Mouse (Mus musculus) adrenal gland, postnatal 14 days (tissue): ENCODE measurements around the gene Klri1. TPM values are rescaled to one million over a fixed set of nuclear protein-coding genes. Genes with fewer than 3 reads are reported as not detected.
"Not testable (repeated sequence)": the region's sequence is repeated elsewhere in the genome, so short reads cannot be mapped to it uniquely, and the experiment has no call there.

Source experiments
- DNase-seq: peaks from one replicate; pipeline ENCODE4 v3.0.0; 2021; ENCODE audit warnings: mixed read lengths
- long read RNA-seq, 2 experiments: library from polyadenylated mRNA; stranded (forward); transcript quantifications; one replicate each; pipeline ENCODE4 v2.0.0; 2021
- microRNA-seq, 2 experiments: library from miRNA; unstranded; fragments of <30 nt; microRNA quantifications; one replicate each; pipeline ENCODE4 v1.2.0; 2021
- total RNA-seq: library from RNA; stranded (reverse); gene quantifications from 2 replicates; pipeline ENCODE4 v1.2.3, GENCODE M21; 2021

The Klri1 gene
- not detected in 2 replicates for total RNA-seq
- long read RNA-seq, experiment 1 = 0 reads
- long read RNA-seq, experiment 2 = 0 reads

DNA sequence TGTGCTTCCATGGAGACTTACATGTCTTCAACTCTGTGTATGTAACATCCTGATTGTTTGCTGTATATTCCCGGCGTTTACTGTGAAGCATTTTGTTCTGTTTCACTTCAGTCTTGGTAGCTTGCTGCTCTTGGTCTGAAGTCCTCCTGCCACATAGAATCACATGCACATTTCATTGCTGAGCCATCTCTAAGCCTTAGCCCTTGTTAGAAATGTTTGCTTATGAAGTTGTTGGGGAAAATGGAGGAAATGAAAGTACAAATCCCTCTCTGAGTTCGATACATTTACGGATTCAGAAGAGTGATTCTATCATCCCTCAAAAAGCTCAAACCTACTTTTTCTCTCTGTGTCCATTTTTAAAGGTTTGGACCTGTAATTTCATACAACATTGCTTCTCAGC is at the start of gene Klri1:
Klri1 (minus strand) TSS at position 101 of the 400 bp plus-strand sequence.
- no peak for DNase-seq

DNA sequence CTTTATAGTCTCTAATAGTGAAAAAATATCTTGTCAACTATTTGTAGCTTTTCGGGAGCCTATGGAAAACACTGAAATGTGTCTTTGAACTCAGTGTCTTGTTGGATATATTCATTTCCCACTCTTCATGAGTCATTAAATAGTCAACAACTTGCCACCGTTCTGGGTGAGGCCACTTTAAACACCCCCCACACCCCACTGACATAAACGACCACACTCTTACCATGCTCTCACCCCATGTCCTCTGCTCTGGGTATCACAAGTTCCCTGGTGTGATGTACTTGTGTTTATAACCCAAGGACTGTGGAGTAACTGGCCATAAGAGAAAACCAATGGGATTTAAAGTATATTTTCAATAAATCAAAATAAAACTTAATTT is 30.7 kb upstream of the Klri1 start:
- DNase-seq = no peak

DNA sequence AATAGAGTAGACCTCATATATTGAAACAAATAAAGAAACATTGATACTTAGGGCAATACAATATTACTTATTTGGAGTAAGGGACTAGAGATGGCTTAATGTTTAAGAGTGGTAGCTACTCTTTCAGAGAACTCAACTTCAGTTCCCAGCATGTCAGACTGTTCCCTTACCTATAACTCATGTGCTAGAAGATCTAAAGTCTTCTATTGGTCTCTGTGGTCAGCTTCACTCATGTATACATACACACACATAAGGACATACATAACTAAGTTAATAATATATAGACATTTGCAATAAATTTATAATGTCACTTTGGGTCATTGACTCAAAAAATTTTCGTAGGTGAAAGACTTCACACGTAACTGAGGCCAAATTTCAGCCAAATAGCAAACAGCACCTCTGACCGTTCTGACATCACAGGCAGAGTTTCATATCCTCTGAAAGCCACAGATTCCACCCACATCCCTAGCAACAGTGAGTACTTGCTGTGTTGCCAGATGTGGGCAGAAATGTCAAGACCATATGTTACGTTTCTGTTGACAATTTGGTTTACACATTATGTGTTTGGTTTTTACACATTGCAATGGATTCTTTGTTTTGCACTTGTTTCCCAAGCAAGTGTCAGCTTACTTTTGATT is 30.2 kb upstream of the Klri1 start:
- DNase-seq = no peak

DNA sequence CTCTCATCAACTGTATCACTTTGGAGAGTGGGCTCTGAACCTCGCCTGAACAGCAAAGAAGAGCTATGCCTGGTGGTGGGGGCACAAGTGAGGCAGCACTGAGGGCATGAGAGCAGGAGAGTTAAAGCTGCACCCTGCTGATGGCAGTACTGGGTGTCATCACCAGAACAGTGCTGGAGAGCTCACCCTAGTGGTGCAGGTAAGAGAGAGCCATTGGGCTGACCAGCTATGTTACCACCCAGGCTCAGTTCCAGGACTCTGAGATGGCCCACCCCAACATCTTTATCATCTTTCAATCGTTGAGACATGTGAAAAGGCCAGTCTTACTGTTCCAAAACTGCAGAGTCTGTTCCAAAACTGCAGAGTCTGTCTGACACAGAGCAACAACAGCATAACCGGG is 29.2 kb upstream of the Klri1 start:
- DNase-seq = no peak

DNA sequence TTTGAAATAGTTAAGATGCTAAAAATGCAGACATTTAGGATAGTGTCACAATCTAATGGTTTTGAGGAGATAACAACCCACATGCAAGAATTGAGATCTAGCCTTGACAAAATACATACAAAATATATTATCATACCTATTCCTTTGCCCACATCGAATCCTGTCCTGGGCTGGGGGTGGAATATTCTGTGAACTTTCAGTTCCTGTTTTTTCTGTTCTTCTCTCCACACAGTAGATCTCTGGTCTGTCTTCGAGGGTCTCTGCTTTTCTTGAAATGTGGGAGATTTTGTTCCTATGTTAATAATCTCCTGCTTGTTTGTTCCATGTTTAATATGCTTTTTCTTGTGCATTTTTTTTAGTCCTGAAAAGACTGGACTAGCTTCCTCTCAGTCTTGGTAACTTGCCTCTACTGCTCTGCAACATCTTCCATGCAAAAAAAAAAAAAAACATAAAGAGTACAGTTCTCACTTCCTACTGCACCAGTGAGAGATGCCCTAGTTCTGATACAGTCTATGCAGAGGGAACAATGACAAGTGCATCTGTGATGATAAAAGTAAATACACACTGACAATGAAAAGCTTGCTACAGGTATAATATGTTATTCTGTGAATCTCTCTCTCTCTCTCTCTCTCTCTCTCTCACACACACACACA is 23.3 kb upstream of the Klri1 start, which contains the start of gene Klri2:
Klri2 (minus strand) TSS at position 416 of the 653 bp plus-strand sequence.
- no peak for DNase-seq

DNA sequence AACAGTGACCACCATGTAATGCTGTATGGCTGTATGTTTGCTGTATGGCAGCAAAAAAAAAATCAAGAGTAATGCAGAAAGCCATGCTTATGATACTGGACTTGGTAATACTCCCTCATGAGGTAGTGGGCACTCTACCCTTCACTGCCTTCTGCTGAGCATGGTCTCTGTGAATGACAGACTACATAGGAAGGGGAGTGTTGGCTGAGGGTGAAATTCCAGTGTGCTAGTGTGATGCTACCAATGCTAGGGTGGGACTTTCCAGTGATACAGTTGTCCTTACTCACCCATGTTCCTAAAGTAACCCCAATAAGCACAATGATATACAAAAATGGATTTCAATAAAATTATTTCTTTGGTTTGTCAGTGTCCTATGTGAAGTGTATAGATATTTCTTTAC is 19.5 kb upstream of the Klri1 start:
- no peak for DNase-seq

DNA sequence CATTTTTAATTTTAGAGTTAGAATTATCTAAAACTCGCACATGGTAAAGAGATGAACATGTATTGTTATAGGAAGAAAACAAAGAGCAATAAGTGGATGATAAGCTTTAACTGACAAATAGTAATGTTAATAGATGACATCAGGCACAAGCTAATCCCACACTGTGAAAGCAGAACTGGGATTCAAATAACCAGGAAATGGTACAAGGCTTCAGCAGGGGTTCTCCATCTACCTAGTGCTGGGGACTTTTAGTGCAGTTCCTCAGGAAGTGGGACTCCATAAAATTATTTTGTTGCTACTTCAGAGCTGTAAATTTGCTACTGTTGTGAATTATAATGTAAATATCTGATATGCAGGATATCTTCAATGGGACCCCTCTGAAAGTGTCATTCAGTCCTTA is 10.3 kb upstream of the Klri1 start:
- no peak for DNase-seq

DNA sequence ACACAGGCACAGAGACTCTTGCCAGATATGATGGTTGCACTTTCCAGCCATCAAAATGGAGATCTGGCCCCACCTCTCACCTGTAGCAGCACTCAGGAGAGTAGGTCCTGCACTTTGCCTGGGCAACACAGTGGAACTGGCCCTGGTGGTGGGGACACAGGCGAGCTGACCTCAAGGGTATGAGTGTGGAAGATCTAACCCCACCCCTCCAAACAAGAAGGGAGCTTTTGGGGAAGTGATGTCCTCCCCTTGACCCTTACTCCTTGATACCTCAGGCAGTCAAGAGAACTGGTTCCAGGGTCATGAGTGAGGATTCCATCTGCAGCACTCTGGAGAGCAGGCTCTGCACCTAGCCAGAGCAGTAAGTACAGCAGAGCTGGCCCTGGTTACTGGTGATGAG is 4.5 kb upstream of the Klri1 start:
- no peak for DNase-seq

DNA sequence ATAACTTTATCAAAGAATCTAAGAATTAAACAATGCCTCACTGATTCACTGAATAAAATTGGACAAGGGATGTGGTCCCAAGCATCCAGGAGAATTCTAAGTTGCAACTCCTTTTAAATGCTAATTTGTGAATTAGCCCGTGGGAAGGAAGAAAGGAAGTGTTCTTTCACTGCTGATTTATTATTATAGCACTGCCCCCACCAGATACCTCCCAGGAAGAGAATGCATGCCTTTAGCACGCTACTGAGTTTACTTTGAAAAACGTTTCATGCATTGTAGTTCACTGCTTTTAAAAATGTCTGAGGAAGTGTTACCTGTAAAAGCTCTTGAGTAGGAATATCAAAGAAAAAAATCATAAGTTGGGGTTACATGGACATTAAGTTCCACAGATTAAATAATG is 3.6 kb upstream of the Klri1 start:
- DNase-seq = no peak

DNA sequence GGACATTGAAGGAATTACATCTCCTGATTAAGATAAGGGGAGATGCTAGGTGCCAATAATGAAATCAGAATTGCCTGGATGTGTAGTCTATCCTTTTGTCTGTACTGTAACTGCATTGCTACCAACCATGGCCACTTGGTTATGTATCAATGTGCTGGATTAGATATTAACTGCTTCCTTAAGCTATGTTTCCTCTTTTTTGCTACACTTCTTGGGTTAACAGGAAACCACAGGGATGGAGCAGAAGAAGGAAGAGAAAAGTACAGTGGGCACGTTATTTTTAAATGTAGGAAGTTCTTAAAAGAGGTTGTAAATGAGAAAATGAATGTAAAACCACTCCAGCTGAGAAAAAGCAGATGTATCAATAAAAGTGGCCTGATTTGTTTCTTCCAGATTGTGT is 3.4 kb downstream of the Klri1 start:
- DNase-seq = no peak

DNA sequence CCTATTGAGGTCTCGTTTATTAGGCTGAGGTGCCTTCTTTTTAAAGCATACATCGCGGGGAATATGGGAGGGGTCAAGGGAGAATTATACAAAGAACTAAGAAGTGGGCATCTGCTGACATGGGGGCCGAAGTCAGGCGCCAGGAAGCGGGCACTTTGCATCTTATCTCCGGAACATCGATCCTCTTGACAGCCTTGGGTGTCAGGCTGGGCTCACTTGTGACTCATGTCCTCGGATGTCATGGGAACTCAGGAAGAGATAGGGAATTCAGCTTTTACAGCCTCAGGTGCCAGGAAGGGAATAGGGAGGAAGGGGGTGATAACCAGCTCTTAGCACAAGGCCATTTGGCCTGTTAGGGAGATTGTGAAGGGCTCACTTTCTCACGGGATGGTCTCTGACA is 25.5 kb downstream of the Klri1 start:
- peak; percentile 40 for DNase-seq

DNA sequence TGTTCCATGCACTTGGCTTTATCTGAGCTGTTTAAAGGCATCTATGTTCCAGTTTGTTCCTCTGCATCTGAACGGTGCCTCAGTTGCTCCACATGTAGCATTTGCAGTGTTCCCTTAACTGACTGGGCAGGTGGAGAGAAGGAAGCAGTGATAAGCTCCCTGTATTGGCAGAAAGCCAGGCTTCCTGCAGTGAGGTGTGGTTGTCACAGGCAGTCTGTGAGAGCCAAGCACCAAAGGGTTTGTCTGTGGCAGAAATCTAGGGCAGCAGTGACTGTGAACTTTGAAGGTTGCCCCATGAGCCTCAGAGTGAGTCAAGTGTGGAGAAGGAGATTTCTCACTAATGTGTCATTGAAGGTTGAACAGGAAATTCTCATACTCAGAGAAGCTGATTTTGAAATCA is 36.6 kb downstream of the Klri1 start:
- peak; percentile 18 for DNase-seq

DNA sequence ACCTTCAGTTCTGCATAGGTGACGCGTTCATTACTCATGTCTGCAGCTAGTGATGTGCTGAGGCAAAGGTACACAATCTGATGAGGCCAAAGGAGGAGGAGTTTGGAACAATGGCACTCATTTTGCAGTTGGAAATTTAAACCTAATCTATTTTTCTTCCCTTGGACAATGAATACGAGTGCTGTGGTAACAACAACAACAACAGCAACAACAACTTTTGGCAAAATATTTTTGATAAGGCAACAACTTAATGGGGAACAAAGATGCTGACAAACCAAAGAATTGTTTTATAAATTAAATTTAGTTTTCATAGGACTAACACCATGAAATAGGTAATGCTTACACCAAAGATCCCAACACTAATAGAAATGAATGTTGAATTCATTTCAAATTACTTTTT is 38.1 kb downstream of the Klri1 start, which contains the start of gene Klrc1:
Klrc1 (minus strand) TSS at position 101 of the 400 bp plus-strand sequence.
- DNase-seq = no peak

DNA sequence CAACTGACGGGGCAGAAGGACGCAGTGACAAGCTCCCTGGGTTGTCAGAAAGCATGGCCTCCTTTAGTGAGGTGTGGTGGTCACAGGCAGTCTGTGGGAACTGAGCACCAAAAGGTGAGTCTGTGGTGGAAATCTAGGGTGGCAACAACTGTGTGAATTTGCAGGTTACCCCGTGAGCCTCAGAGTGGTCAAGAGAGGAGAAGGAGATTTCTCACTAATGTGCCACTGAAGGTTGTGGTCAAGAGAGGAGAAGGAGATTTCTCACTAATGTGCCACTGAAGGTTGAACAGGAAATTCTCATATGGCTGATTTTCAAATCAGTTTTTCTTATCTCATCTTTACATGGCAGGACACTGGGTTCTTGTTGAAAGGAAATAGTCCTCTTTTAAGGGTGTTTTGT is 55.6 kb downstream of the Klri1 start:
- DNase-seq = not testable (repeated sequence)

DNA sequence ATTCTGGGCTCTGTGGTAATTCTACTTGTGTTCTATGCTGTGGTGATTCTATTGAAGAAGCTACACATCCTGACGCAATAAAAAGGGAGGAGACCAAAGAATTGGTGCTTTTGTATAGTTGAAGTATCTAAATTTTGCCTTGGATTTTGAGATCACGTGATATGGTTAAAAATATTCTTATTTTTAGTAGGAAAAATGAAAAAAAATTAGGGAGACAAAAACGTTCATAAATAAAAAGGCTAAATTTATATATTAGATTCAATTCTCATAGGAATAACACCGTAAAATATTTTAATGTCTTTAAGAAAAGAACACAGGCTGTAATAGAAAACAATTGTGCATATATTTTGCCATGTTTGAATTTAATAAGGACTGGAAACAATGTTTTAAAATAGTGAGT is 56.3 kb downstream of the Klri1 start, which contains the start of gene Klrc2:
Klrc2 (minus strand) TSS at position 101 of the 400 bp plus-strand sequence.
- not testable (repeated sequence) for DNase-seq

Small RNA genes lying within 50 kb of the gene (microRNA-seq; reads per million reads assigned to microRNA genes)
- gene Mir680-1 = 0 reads per million in 2 experiments

Other genes starting within 250 kb of the Klri1 start
- 1.1 TPM in 1 of 2 replicates, not detected in the other for gene Olr1, start 210.0 kb downstream of the Klri1 start, total RNA-seq
- not detected in 2 replicates for gene Tmem52b, start 204.6 kb downstream of the Klri1 start, total RNA-seq
- 216 and 263 TPM in 2 replicates for gene Gabarapl1, start 184.0 kb downstream of the Klri1 start, total RNA-seq
- not detected in 2 replicates for gene Klre1, start 139.2 kb downstream of the Klri1 start, total RNA-seq
- 3.0 TPM in 1 of 2 replicates, not detected in the other for gene Klrd1, start 125.3 kb downstream of the Klri1 start, total RNA-seq
- 1.5 TPM in 1 of 2 replicates, not detected in the other for gene Klrk1, start 93.3 kb downstream of the Klri1 start, total RNA-seq
- not detected in 2 replicates for gene Klrc3, start 73.8 kb downstream of the Klri1 start, total RNA-seq
- not detected in 2 replicates for gene Klrc2, start 56.4 kb downstream of the Klri1 start, total RNA-seq
- gene Klrc1, start 38.2 kb downstream of the Klri1 start, total RNA-seq = not detected in 2 replicates
- not detected in 2 replicates for gene Klri2, start 23.4 kb upstream of the Klri1 start, total RNA-seq
- gene Gm156, start 67.1 kb upstream of the Klri1 start, total RNA-seq = not detected in 2 replicates
- not detected in 2 replicates for gene Gm17631, start 145.5 kb upstream of the Klri1 start, total RNA-seq
- gene Klra17, start 159.5 kb upstream of the Klri1 start, total RNA-seq = not detected in 2 replicates
- gene Klra5, start 200.5 kb upstream of the Klri1 start, total RNA-seq = not detected in 2 replicates